Mouse (Mus musculus): ENCODE results near the gene Atp13a2.

- TF ChIP-seq CTCF (IDR thresholded peaks at IDR 0.05; ENCODE audit: borderline replicate concordance, extremely low read depth, insufficient read depth, insufficient read length) (no peak), POLR2A (IDR thresholded peaks at IDR 0.05; ENCODE audit: borderline replicate concordance, extremely low read depth, insufficient read depth, insufficient read length, poor library complexity, severe bottlenecking) (no peak)
Measured at GRCm38 (mm10) chr4:141021614-141021929, 34.9 kb downstream of the Atp13a2 start.

Data from brain, embryonic 14.5 days (tissue).